Mouse (Mus musculus) ovary, adult 18-20 months (tissue): ENCODE measurements around the gene Fbxw7.

Source experiments
- DNase-seq: peaks from one replicate; pipeline ENCODE4 v3.0.0; 2022; ENCODE audit warnings: low spot score, mixed read lengths

Gene Fbxw7

GRCm38 (mm10) chr3:84952135-84952534, 137.1 kb downstream of the Fbxw7 start:
- DNase-seq: peak; percentile 71

- DNase-seq: no peak
Measured at GRCm38 (mm10) chr3:84952585-84953187, 137.6 kb downstream of the Fbxw7 start.

GRCm38 (mm10) chr3:84955011-84955775, 140.1 kb downstream of the Fbxw7 start:
- no peak for DNase-seq

GRCm38 (mm10) chr3:84955857-84956256, 140.8 kb downstream of the Fbxw7 start:
- no peak for DNase-seq

GRCm38 (mm10) chr3:84965156-84965555, 150.1 kb downstream of the Fbxw7 start:
- no peak for DNase-seq

- no peak for DNase-seq
Measured at GRCm38 (mm10) chr3:84967364-84967763, 152.3 kb downstream of the Fbxw7 start.

GRCm38 (mm10) chr3:84971561-84971960, 156.5 kb downstream of the Fbxw7 start:
- DNase-seq: no peak

- no peak for DNase-seq
Measured at GRCm38 (mm10) chr3:84972881-84973280, 157.8 kb downstream of the Fbxw7 start.

- no peak for DNase-seq
Measured at GRCm38 (mm10) chr3:84974193-84974592, 159.1 kb downstream of the Fbxw7 start.

- no peak for DNase-seq
Measured at GRCm38 (mm10) chr3:84978676-84979075, 163.6 kb downstream of the Fbxw7 start.

GRCm38 (mm10) chr3:84980158-84980557, 165.1 kb downstream of the Fbxw7 start:
- no peak for DNase-seq

GRCm38 (mm10) chr3:84982688-84983087, 167.6 kb downstream of the Fbxw7 start:
- no peak for DNase-seq

- DNase-seq: no peak
Measured at GRCm38 (mm10) chr3:84985121-84985625, 170.1 kb downstream of the Fbxw7 start.

GRCm38 (mm10) chr3:84988880-84989279, 173.8 kb downstream of the Fbxw7 start:
- DNase-seq: no peak

- no peak for DNase-seq
Measured at GRCm38 (mm10) chr3:85005257-85005656, 190.2 kb downstream of the Fbxw7 start.

- no peak for DNase-seq
Measured at GRCm38 (mm10) chr3:85012889-85013288, 197.8 kb downstream of the Fbxw7 start.

GRCm38 (mm10) chr3:85015667-85016066, 200.6 kb downstream of the Fbxw7 start:
- no peak for DNase-seq

GRCm38 (mm10) chr3:85020137-85020536, 205.1 kb downstream of the Fbxw7 start:
- no peak for DNase-seq

- no peak for DNase-seq
Measured at GRCm38 (mm10) chr3:85021816-85022215, 206.7 kb downstream of the Fbxw7 start.

GRCm38 (mm10) chr3:85022800-85023199, 207.7 kb downstream of the Fbxw7 start:
- no peak for DNase-seq

- DNase-seq: no peak
Measured at GRCm38 (mm10) chr3:85024237-85024636, 209.2 kb downstream of the Fbxw7 start.

- no peak for DNase-seq
Measured at GRCm38 (mm10) chr3:85024817-85025705, 210.0 kb downstream of the Fbxw7 start.
